Mouse (Mus musculus): ENCODE measurements at regions not wholly inside any gene's neighbourhood (a gene's known extent, or its start where the extent isn't known, plus 50 kb on each side); places are given as distances from the start of the nearest gene placed in this dataset.

DNA sequence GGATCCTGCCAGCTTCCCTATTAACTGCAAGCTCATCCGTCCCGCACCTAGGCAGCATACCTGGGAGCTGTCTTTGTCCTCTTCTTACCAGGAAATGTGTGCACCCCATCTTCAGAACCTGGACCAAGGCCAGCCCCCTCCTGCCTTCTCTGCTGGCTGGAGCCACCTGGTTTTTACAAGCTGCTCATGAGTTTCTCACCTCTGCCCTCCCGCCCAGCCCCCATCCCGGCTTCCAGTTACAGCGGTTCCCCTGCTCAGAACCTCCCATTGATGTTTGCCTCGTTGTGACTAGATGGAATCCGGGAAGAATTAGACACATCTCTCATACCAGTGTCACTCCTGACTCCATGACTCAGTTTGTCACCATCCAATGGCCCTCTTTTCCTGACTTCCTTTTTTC is 179.1 kb upstream of the Sulf2 start:
- TF ChIP-seq POLR2A (IDR thresholded peaks at IDR 0.05; ENCODE audit: borderline replicate concordance, insufficient read depth, low read length) (no peak), CTCF (IDR thresholded peaks at IDR 0.05; ENCODE audit: borderline replicate concordance, insufficient read depth, low read depth, low read length) (no peak)
